Mouse (Mus musculus) olfactory bulb, adult 2 months (tissue): ENCODE data around the gene Plekhm1.

Source experiments
- CTCF ChIP-seq: fragments of 200-500 bp; IDR thresholded peaks from 2 replicates; pipeline ENCODE4 v1.5.1; 2012; ENCODE audit warnings: low read depth, mild to moderate bottlenecking, low read length, moderate library complexity; ENCODE audit not compliant: insufficient read depth
- POLR2A ChIP-seq: fragments of 200-500 bp; IDR thresholded peaks from 2 replicates; pipeline ENCODE4 v1.6.1; 2012; ENCODE audit warnings: mild to moderate bottlenecking, low read depth, low read length, moderate library complexity; ENCODE audit not compliant: insufficient read depth

DNA sequence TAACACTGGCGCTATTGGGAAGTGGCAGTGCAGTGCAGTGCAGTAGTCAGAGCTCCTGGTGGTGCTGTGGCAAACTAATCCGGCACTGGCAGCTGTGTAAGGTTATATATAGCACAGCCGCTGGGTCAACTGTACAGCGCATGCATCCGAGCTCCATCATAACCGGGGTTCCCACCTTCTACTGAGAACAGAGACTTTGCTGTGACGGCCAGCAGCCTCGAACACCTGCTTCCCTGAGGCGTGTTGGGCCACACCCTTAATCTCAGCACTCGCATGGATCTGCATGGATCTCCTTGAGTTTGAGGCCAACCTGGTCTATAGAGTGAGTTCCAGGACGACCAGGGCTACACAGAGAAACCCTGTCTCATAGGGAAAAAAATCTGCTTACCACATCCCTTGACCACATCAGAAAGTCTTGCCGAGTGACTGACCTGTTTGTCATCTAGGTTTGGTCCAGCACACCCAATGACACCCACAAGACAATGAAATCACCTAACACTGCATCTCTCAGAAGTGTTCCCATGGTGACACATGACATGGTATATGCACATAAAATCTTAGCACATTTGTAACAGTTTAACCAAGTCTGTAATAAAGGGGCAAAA lies 61.7 kb downstream of the Plekhm1 start:
- no peak for TF ChIP-seq CTCF
- TF ChIP-seq POLR2A = no peak
